Mouse (Mus musculus): ENCODE measurements around the gene Bnip2.

DNA sequence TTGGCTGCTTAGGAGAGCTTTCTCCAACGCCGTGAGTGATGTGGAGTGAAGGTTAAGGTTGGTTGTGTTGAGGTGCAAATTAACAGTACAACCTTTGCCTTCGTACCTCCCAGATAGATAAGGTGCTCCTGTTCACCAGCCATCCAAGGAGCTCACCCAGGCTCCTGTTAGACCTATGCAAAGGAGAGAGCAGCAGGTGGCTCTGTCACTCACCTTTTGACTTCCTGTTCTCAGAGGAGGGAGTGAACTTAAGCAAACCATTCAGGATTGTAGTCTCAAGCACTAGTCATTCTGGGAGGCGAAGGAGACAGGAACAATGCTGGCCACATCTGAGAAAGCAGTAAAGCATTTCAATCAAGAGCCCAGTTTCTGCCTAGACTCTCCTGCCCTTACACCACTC, 47.4 kb downstream of the Bnip2 start:
- TF ChIP-seq CTCF (IDR thresholded peaks at IDR 0.05; ENCODE audit: control insufficient read depth, insufficient read depth, insufficient replicate concordance, low read depth, low read length) (no peak), POLR2A (IDR thresholded peaks at IDR 0.05; ENCODE audit: control insufficient read depth, low read depth, low read length) (no peak)

Measured in testis, adult 2 months (tissue).